Mouse (Mus musculus): ENCODE data around the gene 9130230L23Rik. TPM values are rescaled to one million over a fixed set of nuclear protein-coding genes. Genes with fewer than 3 reads are reported as not detected.

Gene 9130230L23Rik
- polyA plus RNA-seq, 1 experiment from 2014 or later, result not detected

DNA sequence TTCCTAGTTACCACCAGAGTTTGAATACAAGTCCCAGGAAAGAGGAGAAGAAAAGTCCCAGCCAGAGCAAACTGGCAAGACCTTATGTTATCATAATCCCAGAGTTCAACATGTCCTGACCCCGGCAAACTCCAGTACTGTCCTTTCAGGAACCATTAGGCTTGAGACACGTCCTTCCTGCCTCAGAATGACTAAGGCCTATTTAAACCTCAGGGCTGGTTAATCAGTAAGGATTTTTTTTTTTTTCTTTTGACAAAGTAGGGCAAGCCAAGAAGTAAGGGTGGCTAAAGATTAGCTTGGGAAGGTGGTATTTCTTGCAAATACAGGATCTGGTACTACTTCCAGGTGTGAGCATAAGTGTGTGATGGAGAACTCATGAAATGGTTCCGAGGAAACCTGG, 9.9 kb upstream of the 9130230L23Rik start:
- no peak overlapping the region for H3K9ac ChIP-seq (replicated peaks; ENCODE audit: low read depth, low read length)
- no peak overlapping the region for H3K4me3 ChIP-seq (replicated peaks; ENCODE audit: low read length)
- no peak overlapping the region for H3K4me2 ChIP-seq (ENCODE audit: low read length)
- H3K27me3 ChIP-seq (replicated peaks; ENCODE audit: control insufficient read depth, insufficient read depth, low read length), result no peaks in the 10 kb centered on the region
- no peaks in the 10 kb centered on the region for H3K9me3 ChIP-seq (ENCODE audit: control insufficient read depth, low read length)
- no peak overlapping the region for H3K27ac ChIP-seq (ENCODE audit: low read length)
- WGBS, result 75% methylated on average over 3 of the region's 3 CpGs
- H3K4me1 ChIP-seq (replicated peaks; ENCODE audit: control insufficient read depth, insufficient read depth, low read length), result no peaks in the 10 kb centered on the region
- ATAC-seq, result no peak
- no peaks in the 10 kb centered on the region for H3K36me3 ChIP-seq (ENCODE audit: control insufficient read depth, insufficient read depth)

DNA sequence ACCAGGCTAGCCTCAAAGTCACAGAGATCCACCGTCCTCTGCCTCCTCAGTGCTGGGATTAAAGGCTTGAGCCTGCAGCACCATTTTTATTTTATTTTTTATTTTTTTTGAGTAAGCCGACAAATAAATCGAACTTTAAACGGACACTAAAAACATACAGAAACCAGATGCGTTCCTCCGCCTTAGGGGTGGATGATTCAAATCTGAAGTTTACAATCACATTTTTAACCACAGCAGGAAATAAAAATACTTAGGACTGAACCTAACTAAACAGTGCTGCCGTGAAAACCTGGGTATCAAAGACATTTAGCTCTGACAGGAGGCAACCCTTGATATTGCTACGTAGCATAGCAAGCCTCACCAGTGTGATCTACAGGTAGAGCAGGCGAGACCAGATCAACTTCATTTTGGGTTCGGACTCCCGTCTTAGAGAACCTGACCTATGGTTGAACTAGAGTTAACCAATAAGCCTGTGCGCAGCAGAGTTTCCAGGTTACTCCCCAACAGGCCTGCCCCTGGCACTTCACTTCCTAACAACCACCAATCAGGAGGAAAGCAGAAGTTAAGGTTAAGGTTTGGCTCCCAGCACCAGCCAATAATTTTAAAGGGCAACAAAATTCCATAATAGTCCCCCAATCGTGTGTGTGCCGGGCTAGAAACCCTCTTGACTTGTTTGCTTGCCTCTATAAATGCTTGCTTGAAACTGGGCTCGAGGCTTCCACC, 4.3 kb upstream of the 9130230L23Rik start:
- WGBS, result 89% methylated on average over 15 of the region's 15 CpGs
- Histone ChIP-seq H3K9me3 (ENCODE audit: control insufficient read depth, low read length) (no peaks in the 10 kb centered on the region), H3K36me3 (ENCODE audit: control insufficient read depth, insufficient read depth) (no peaks in the 10 kb centered on the region), H3K4me3 (replicated peaks; ENCODE audit: low read length) (no peak overlapping the region), H3K27me3 (replicated peaks; ENCODE audit: control insufficient read depth, insufficient read depth, low read length) (no peaks in the 10 kb centered on the region), H3K4me1 (replicated peaks; ENCODE audit: control insufficient read depth, insufficient read depth, low read length) (no peaks in the 10 kb centered on the region), H3K4me2 (ENCODE audit: low read length) (no peak overlapping the region), H3K27ac (ENCODE audit: low read length) (no peak overlapping the region), H3K9ac (replicated peaks; ENCODE audit: low read depth, low read length) (no peak overlapping the region)
- no peak for ATAC-seq

DNA sequence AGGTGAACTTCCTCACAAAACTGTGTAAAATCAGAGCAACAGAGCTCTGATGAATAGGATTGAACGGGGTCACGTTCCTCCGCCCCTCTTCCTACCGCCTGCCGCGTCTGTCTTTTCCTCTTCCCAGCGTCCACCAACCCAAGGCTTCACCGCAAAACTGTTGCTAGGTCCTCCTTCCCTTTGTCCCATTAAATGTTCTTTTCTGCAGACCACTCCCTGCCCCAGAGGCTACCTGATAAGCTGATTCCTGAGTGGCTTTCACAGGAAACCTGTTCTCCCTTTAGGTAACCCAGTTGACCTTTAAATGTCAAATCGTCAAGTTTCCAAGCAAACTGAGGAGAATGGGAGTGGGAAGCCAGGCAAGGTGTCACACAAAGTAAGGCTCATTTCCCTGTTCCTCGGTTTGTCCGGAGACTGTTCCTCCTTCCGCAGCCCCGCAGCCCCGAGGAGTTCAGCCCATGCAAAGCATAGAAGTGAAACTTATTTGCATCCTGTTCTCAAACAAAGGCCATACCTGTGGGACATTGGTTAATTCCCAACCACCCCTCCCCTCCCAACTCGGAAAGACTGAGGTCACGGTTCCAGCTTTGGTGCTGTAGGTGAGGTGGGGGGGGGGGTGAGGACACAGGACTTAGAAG, 1.1 kb upstream of the 9130230L23Rik start:
- 38% methylated on average over 16 of the region's 16 CpGs for WGBS
- no peak for ATAC-seq

GRCm38 (mm10) chr5:66001232-66001631, 2.9 kb downstream of the 9130230L23Rik start:
- 81% methylated on average over 5 of the region's 5 CpGs for WGBS

More for the DNA sequence above, 1.1 kb upstream of the 9130230L23Rik start:
- Histone ChIP-seq H3K4me2 (ENCODE audit: low read length) (no peak overlapping the region), H3K27me3 (replicated peaks; ENCODE audit: control insufficient read depth, insufficient read depth, low read length) (no peaks in the 10 kb centered on the region), H3K9me3 (ENCODE audit: control insufficient read depth, low read length) (no peaks in the 10 kb centered on the region), H3K4me3 (replicated peaks; ENCODE audit: low read length) (no peak overlapping the region), H3K27ac (ENCODE audit: low read length) (no peak overlapping the region), H3K4me1 (replicated peaks; ENCODE audit: control insufficient read depth, insufficient read depth, low read length) (no peaks in the 10 kb centered on the region), H3K36me3 (ENCODE audit: control insufficient read depth, insufficient read depth) (no peaks in the 10 kb centered on the region), H3K9ac (replicated peaks; ENCODE audit: low read depth, low read length) (no peak overlapping the region)

DNA sequence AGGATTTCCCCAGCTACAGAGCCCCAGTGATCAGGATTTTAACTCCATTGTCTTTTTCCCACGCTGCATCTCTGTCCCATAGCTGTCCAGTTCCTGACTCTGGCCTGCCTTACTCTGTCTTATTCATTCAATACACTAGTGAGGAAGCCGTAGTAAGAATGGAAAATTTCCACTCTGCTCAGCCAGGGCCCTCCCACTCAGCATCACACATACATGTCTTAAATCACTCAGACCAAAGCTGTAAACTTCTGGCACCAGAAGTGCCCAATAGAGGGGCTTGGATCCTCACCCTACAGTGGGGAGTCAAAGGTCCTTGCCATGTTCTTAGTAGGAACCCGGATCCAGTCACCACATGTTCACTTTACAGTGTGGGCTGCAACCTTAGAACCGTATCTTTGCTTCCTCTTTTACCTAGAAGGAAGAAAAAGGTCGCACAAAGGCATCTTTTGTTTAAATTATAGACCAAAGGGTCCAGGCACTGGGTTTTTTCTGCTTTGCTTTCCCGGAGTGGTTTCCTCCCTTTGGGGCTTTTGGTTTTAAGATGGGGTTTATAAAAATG, 3.4 kb downstream of the 9130230L23Rik start:
- Histone ChIP-seq H3K9me3 (ENCODE audit: control insufficient read depth, low read length) (no peaks in the 10 kb centered on the region), H3K4me3 (replicated peaks; ENCODE audit: low read length) (no peak overlapping the region), H3K36me3 (ENCODE audit: control insufficient read depth, insufficient read depth) (no peaks in the 10 kb centered on the region), H3K9ac (replicated peaks; ENCODE audit: low read depth, low read length) (no peak overlapping the region), H3K27ac (ENCODE audit: low read length) (no peak overlapping the region), H3K27me3 (replicated peaks; ENCODE audit: control insufficient read depth, insufficient read depth, low read length) (no peaks in the 10 kb centered on the region), H3K4me1 (replicated peaks; ENCODE audit: control insufficient read depth, insufficient read depth, low read length) (no peaks in the 10 kb centered on the region), H3K4me2 (ENCODE audit: low read length) (no peak overlapping the region)
- 76% methylated on average over 6 of the region's 6 CpGs for WGBS
- ATAC-seq, result no peak

More at GRCm38 (mm10) chr5:66001232-66001631, 2.9 kb downstream of the 9130230L23Rik start:
- H3K27ac ChIP-seq (ENCODE audit: low read length), result no peak overlapping the region
- no peak overlapping the region for H3K4me3 ChIP-seq (replicated peaks; ENCODE audit: low read length)
- H3K9me3 ChIP-seq (ENCODE audit: control insufficient read depth, low read length), result no peaks in the 10 kb centered on the region
- no peak for ATAC-seq
- H3K27me3 ChIP-seq (replicated peaks; ENCODE audit: control insufficient read depth, insufficient read depth, low read length), result no peaks in the 10 kb centered on the region
- H3K4me2 ChIP-seq (ENCODE audit: low read length), result no peak overlapping the region
- H3K9ac ChIP-seq (replicated peaks; ENCODE audit: low read depth, low read length), result no peak overlapping the region
- H3K36me3 ChIP-seq (ENCODE audit: control insufficient read depth, insufficient read depth), result no peaks in the 10 kb centered on the region
- H3K4me1 ChIP-seq (replicated peaks; ENCODE audit: control insufficient read depth, insufficient read depth, low read length), result no peaks in the 10 kb centered on the region

- Histone ChIP-seq H3K27me3 (replicated peaks; ENCODE audit: control insufficient read depth, insufficient read depth, low read length) (no peaks in the 10 kb centered on the region), H3K4me3 (replicated peaks; ENCODE audit: low read length) (no peak overlapping the region), H3K9ac (replicated peaks; ENCODE audit: low read depth, low read length) (no peak overlapping the region), H3K4me1 (replicated peaks; ENCODE audit: control insufficient read depth, insufficient read depth, low read length) (no peaks in the 10 kb centered on the region), H3K27ac (ENCODE audit: low read length) (no peak overlapping the region), H3K9me3 (ENCODE audit: control insufficient read depth, low read length) (no peaks in the 10 kb centered on the region), H3K4me2 (ENCODE audit: low read length) (no peak overlapping the region), H3K36me3 (ENCODE audit: control insufficient read depth, insufficient read depth) (no peaks in the 10 kb centered on the region)
- ATAC-seq, result no peak
- 80% methylated on average over 7 of the region's 7 CpGs for WGBS
Measured at GRCm38 (mm10) chr5:66000074-66000473, 4.0 kb downstream of the 9130230L23Rik start.

DNA sequence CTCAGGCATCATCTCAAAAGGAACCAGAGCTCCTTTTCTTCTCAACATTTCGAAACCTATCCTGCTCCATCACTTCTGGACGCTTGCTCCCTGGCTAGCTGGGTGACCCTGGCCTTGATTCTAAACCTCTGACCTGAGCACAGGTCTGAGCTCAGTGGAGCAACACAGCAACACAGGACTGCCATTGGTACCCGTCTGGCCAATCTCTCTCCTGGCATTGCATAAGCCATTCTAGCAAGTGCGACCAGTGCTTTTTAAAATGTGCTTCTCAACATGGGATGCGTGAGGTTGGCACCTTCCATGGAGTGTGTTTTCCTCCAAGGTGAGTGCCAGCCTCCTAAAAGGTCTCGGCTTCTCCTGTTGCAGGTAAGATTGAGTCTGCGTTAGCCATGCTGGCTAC, 5.0 kb downstream of the 9130230L23Rik start:
- H3K27me3 ChIP-seq (replicated peaks; ENCODE audit: control insufficient read depth, insufficient read depth, low read length), result no peaks in the 10 kb centered on the region
- no peak overlapping the region for H3K4me2 ChIP-seq (ENCODE audit: low read length)
- no peaks in the 10 kb centered on the region for H3K4me1 ChIP-seq (replicated peaks; ENCODE audit: control insufficient read depth, insufficient read depth, low read length)
- no peak for ATAC-seq
- 90% methylated on average over 7 of the region's 7 CpGs for WGBS
- H3K4me3 ChIP-seq (replicated peaks; ENCODE audit: low read length), result no peak overlapping the region
- H3K9me3 ChIP-seq (ENCODE audit: control insufficient read depth, low read length), result no peaks in the 10 kb centered on the region
- no peak overlapping the region for H3K9ac ChIP-seq (replicated peaks; ENCODE audit: low read depth, low read length)
- no peak overlapping the region for H3K27ac ChIP-seq (ENCODE audit: low read length)
- no peaks in the 10 kb centered on the region for H3K36me3 ChIP-seq (ENCODE audit: control insufficient read depth, insufficient read depth)

GRCm38 (mm10) chr5:65997813-65998212, 6.3 kb downstream of the 9130230L23Rik start:
- H3K9ac ChIP-seq (replicated peaks; ENCODE audit: low read depth, low read length), result no peak overlapping the region
- no peaks in the 10 kb centered on the region for H3K9me3 ChIP-seq (ENCODE audit: control insufficient read depth, low read length)
- H3K4me2 ChIP-seq (ENCODE audit: low read length), result no peak overlapping the region
- no peaks in the 10 kb centered on the region for H3K4me1 ChIP-seq (replicated peaks; ENCODE audit: control insufficient read depth, insufficient read depth, low read length)
- H3K36me3 ChIP-seq (ENCODE audit: control insufficient read depth, insufficient read depth), result no peaks in the 10 kb centered on the region
- H3K27ac ChIP-seq (ENCODE audit: low read length), result no peak overlapping the region
- H3K27me3 ChIP-seq (replicated peaks; ENCODE audit: control insufficient read depth, insufficient read depth, low read length), result no peaks in the 10 kb centered on the region
- no peak overlapping the region for H3K4me3 ChIP-seq (replicated peaks; ENCODE audit: low read length)
- no peak for ATAC-seq

- H3K4me1 ChIP-seq (replicated peaks; ENCODE audit: control insufficient read depth, insufficient read depth, low read length), result no peaks in the 10 kb centered on the region
- H3K9me3 ChIP-seq (ENCODE audit: control insufficient read depth, low read length), result no peaks in the 10 kb centered on the region
- H3K4me2 ChIP-seq (ENCODE audit: low read length), result no peak overlapping the region
- H3K27me3 ChIP-seq (replicated peaks; ENCODE audit: control insufficient read depth, insufficient read depth, low read length), result no peaks in the 10 kb centered on the region
- H3K36me3 ChIP-seq (ENCODE audit: control insufficient read depth, insufficient read depth), result no peaks in the 10 kb centered on the region
- WGBS, result 83% methylated on average over 6 of the region's 6 CpGs
- no peak for ATAC-seq
- no peak overlapping the region for H3K27ac ChIP-seq (ENCODE audit: low read length)
- H3K4me3 ChIP-seq (replicated peaks; ENCODE audit: low read length), result no peak overlapping the region
- no peak overlapping the region for H3K9ac ChIP-seq (replicated peaks; ENCODE audit: low read depth, low read length)
Measured at GRCm38 (mm10) chr5:65994643-65995042, 9.4 kb downstream of the 9130230L23Rik start.
